Mouse (Mus musculus) limb, embryonic 14.5 days (tissue): Measurements from ENCODE around the gene Gpr162. TPM values are rescaled to one million over a fixed set of nuclear protein-coding genes. Genes with fewer than 3 reads are reported as not detected.
A peak's percentile ranks its signal among the peaks of the same experiment; 100 is the strongest.

Experiments used
- ATAC-seq: fragments of 200-750 bp; cut with Nextera tagmentation; 2 replicates; pipeline ENCODE4 v1.8.0; 2017; ENCODE audit warnings: low read depth, moderate number of reproducible peaks, moderate TSS enrichment; ENCODE audit not compliant: low FRiP score
- DNase-seq: peaks from one replicate; pipeline ENCODE4 v3.0.0-alpha.2; 2015; ENCODE audit warnings: low spot score
- H3K27ac ChIP-seq: fragments of 300-500 bp; sonication (generic); replicated peaks from 2 replicates; pipeline ENCODE4 v1.5.1; 2014; ENCODE audit warnings: low read depth, mild to moderate bottlenecking, low read length, moderate library complexity, mixed read lengths
- H3K27me3 ChIP-seq: fragments of 300-500 bp; sonication (generic); 2 replicates; pipeline ENCODE4 v1.6.1; 2014; ENCODE audit warnings: low read length, mixed read lengths; ENCODE audit not compliant: control insufficient read depth, insufficient read depth
- H3K36me3 ChIP-seq: fragments of 300-500 bp; sonication (generic); 2 replicates; pipeline ENCODE4 v1.6.1; 2014; ENCODE audit warnings: mild to moderate bottlenecking, low read length, moderate library complexity, mixed read lengths; ENCODE audit not compliant: control insufficient read depth, insufficient read depth
- H3K4me1 ChIP-seq: fragments of 300-500 bp; sonication (generic); 2 replicates; pipeline ENCODE4 v1.6.1; 2014; ENCODE audit warnings: antibody characterized with exemption, low read length, mixed read lengths; ENCODE audit not compliant: control insufficient read depth, insufficient read depth
- H3K4me2 ChIP-seq: fragments of 300-500 bp; sonication (generic); replicated peaks from 2 replicates; pipeline ENCODE4 v1.6.1; 2014; ENCODE audit warnings: low read depth, mild to moderate bottlenecking, low read length, moderate library complexity; ENCODE audit not compliant: severe bottlenecking
- H3K4me3 ChIP-seq: fragments of 300-500 bp; sonication (generic); replicated peaks from 2 replicates; pipeline ENCODE4 v1.5.1; 2014; ENCODE audit warnings: low read length
- H3K9ac ChIP-seq: fragments of 300-500 bp; sonication (generic); 2 replicates; pipeline ENCODE4 v1.6.1; 2014; ENCODE audit warnings: mild to moderate bottlenecking, low read depth, low read length, moderate library complexity; ENCODE audit not compliant: severe bottlenecking
- H3K9me3 ChIP-seq: fragments of 300-500 bp; sonication (generic); 2 replicates; pipeline ENCODE4 v1.6.1; 2016; ENCODE audit warnings: low read length; ENCODE audit not compliant: control insufficient read depth
- POLR2A ChIP-seq: fragments of 200-500 bp; IDR thresholded peaks from 2 replicates; pipeline ENCODE4 v1.8.0; 2012; ENCODE audit warnings: inconsistent platforms, mild to moderate bottlenecking, moderate library complexity, borderline replicate concordance; ENCODE audit not compliant: insufficient read depth, insufficient read length; ENCODE audit errors: extremely low read depth
- WGBS: fragments of 180-500 bp; shearing (Covaris S2); extraction: QIAGEN DNeasy Blood & Tissue Kit; methylation state at CpG from one replicate; pipeline ENCODE4 v1.1.7; 2014; 5-methylcytosine and 5-hydroxymethylcytosine counted together
- polyA plus RNA-seq, 2 experiments: library from polyadenylated mRNA; depleted of rRNA in 1 of 2; stranded (reverse) in 1 of 2; unstranded in 1 of 2; fragments of >200 nt; fragmentation: Nextera tagmentation in 1 of 2; extraction: Ambion mirVana in 1 of 2; gene quantifications; 2 replicates each; pipeline versions ENCODE4 v1.2.1 to v1.2.3; 2012 to 2014

Gpr162 gene
- polyA plus RNA-seq (2012; rRNA removed) (7.5 and 10.8 TPM in 2 replicates), polyA plus RNA-seq (2014; fragmentation: Nextera tagmentation; extraction: Ambion mirVana) (2.1 and 2.3 TPM in 2 replicates)

DNA sequence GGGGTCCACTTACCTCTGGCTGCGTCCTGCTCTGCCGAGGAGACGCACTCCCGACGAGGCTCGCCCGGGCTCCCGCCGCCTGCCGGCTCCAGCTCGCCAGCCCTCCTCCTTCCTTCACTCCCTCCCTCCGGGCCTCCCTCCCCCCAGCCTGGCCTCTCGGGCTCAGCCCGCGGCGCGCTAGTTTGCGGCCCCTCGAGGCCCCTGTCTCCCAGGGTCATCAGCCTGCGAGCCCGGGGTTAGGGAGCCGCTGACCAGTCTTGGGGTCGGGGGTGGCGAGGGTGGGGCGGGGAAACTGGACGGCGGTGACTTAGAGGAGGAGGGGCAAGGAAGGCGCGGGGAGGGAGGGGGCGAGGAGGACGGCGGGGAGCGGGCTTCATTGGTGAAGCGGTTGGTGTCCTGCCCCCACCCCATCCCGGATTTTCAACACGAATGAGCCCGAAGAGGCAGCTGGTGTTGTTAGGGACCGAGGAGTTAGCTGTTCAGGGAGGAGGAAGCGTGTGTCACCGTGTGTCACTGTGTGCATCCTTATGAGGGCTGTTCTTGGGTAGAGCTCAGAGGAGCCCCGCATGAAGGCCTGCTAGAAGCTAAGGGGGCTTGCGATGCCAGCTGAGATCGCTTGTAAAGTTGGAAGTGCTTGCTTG lies at the start of gene Gpr162:
Gpr162 (minus strand) TSS at position 326 of the 641 bp plus-strand sequence.
- H3K4me1 ChIP-seq = peaks cover 17% of the 10 kb centered on the region; the same call in 1 of the 2 replicates
- H3K4me2 ChIP-seq = peak within 1 kb of the TSS; percentile 95
- under 1% methylated on average over 23 of the region's 43 CpGs for WGBS
- DNase-seq = peak; percentile 60
- peak; percentile 73 for ATAC-seq
- peak within 1 kb of the TSS; percentile 56 for H3K4me3 ChIP-seq
- 0 out of 2 replicates have a peak, but pooled peaks have one; percentile 1 for TF ChIP-seq POLR2A
- H3K27me3 ChIP-seq = no peaks in the 10 kb centered on the region
- no peaks in the 10 kb centered on the region for H3K9me3 ChIP-seq
- H3K36me3 ChIP-seq = 0 out of 2 replicates have a peak, but pooled peaks cover 8% of the 10 kb centered on the region
- H3K9ac ChIP-seq = peak within 1 kb of the TSS; percentile 65
- H3K27ac ChIP-seq = peak within 1 kb of the TSS; percentile 52; the same call in 1 of the 2 replicates

DNA sequence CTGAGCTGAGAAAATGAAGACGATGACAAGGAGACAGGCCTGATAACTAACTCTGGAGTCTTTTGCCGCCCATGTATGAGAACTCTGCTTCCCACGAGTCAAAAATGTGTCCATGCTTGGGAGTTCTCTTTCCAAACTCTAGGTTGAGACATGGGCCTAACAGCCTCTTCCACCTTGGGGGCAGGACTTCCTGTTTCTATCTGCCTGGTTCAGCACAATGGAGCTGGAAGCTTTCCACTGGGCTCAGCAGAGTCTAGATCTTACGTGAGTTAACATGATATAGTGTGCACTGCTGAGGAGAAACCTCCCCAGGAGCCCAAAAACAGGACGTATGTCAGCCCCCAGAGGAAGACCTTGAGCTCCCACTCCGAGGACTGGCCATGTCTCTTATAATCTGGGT lies 49.4 kb upstream of the Gpr162 start:
- ATAC-seq = no peak
- no peaks in the 10 kb centered on the region for H3K27me3 ChIP-seq
- H3K9ac ChIP-seq = no peak overlapping the region
- peaks cover 21% of the 10 kb centered on the region for H3K4me1 ChIP-seq
- no peak overlapping the region for H3K4me3 ChIP-seq
- H3K9me3 ChIP-seq = no peaks in the 10 kb centered on the region
- WGBS = 76% methylated on average over 6 of the region's 6 CpGs
- no peak for TF ChIP-seq POLR2A
- H3K36me3 ChIP-seq = peaks cover 26% of the 10 kb centered on the region
- no peak for DNase-seq
- no peak overlapping the region for H3K4me2 ChIP-seq
- H3K27ac ChIP-seq = no peak overlapping the region

DNA sequence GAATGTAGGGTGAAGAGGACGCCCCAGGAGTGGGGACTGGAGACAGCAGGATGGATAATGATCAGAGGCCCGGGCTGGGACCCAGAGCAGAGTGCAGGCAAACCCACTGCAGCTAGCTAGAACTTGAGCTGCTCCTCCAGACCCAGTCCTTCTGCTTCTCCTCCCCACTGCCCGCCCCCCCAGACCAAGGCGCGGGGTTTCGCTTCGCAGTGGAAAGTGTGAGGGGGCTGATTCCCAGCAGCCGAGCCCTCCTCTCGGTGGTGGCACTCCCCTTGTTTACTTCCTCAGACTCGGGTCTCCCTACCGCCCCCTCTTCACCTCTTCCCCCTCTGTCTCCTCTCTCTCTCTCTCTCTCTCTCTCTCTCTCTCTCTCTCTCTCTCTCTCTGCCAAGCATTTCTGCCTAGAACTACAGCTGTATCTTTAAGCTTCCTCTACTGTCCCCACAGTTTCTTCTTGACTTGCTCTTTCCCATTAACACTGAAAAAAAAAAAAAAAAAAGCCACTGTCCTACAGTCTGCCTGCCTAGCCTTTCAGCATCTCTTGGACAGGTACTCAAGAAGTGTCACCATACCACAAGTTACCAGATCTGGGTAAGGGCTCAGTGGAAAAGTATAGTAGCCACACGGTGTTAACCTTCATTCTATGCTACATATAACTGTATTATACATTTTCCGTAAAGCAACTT lies 47.9 kb upstream of the Gpr162 start, which contains the start of gene Lag3:
Lag3 (minus strand) TSS at position 173 of the 686 bp plus-strand sequence.
- H3K9me3 ChIP-seq = no peaks in the 10 kb centered on the region
- H3K36me3 ChIP-seq = peaks cover 26% of the 10 kb centered on the region
- peaks cover 18% of the 10 kb centered on the region for H3K4me1 ChIP-seq
- no peaks in the 10 kb centered on the region for H3K27me3 ChIP-seq
- DNase-seq = no peak
- WGBS = 20% methylated on average over 11 of the region's 13 CpGs
- H3K4me2 ChIP-seq = peak within 1 kb of the TSS; percentile 29; the same call in 1 of the 2 replicates
- H3K27ac ChIP-seq = no peak within 1 kb of the TSS; the same call in 1 of the 2 replicates
- peak within 1 kb of the TSS; percentile 40 for H3K9ac ChIP-seq
- no peak for TF ChIP-seq POLR2A
- no peak; the same call in 1 of the 2 replicates for ATAC-seq
- no peak within 1 kb of the TSS for H3K4me3 ChIP-seq

DNA sequence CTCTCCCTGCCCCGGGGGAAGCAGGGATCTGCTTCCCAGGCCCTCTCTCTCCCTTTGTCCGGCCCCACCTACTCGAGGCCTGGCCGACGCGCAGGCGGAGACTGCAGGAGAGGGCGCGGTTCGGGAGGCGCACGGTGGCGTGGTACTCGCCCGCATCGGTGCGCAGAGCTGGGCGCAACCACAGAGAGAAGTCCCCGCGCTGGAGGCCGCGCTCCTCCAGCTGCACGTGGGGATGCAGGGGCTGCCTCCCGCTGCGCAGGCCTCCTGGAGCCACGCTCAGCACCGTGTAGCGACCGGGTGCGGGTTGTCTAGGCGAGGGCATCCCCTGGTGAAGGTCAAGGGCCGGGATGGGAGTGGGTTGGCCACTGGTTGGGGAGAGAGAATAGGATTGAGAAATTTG lies 46.2 kb upstream of the Gpr162 start:
- TF ChIP-seq POLR2A = 0 out of 2 replicates have a peak, but pooled peaks have one; percentile 18
- DNase-seq (no peak), ATAC-seq (no peak)
- WGBS = 5% methylated on average over 28 of the region's 32 CpGs
- Histone ChIP-seq H3K4me2 (peak overlapping the region; percentile 43), H3K36me3 (peaks cover 26% of the 10 kb centered on the region), H3K27ac (no peak overlapping the region), H3K9ac (peak overlapping the region; percentile 38), H3K4me3 (peak overlapping the region; percentile 13), H3K9me3 (no peaks in the 10 kb centered on the region), H3K4me1 (peaks cover 15% of the 10 kb centered on the region), H3K27me3 (no peaks in the 10 kb centered on the region)

DNA sequence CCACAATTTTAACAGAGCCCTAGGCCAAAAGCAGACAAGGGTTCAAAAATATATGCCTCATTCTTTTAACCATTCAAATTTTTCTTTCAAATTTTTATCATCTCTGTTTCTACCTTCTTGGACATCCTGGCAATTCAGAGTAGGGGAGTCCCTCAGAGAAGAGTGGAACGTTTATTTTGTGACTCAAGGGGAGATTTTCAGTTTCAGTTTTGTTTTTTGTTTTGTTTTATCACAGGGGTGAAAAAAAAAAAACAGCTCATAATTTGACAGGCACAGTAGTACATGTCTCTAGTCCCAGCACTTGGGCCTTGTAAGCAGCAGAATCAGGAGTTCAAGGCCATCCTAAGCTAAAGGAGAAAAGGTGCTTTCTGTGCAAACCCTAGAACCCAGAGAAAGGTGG lies 44.0 kb upstream of the Gpr162 start:
- TF ChIP-seq POLR2A = no peak
- ATAC-seq (no peak), DNase-seq (no peak)
- H3K4me2 ChIP-seq = no peak overlapping the region
- H3K9me3 ChIP-seq = no peaks in the 10 kb centered on the region
- H3K36me3 ChIP-seq = peaks cover 4% of the 10 kb centered on the region; the same call in 1 of the 2 replicates
- 75% methylated on average over 1 of the region's 1 CpGs for WGBS
- H3K4me1 ChIP-seq = peaks cover 20% of the 10 kb centered on the region
- H3K9ac ChIP-seq = no peak overlapping the region
- H3K27ac ChIP-seq = no peak overlapping the region
- no peaks in the 10 kb centered on the region for H3K27me3 ChIP-seq
- H3K4me3 ChIP-seq = no peak overlapping the region
